Mouse (Mus musculus) adrenal gland, postnatal 36 days (tissue): ENCODE results near the gene Iglon5. TPM values are rescaled to one million over a fixed set of nuclear protein-coding genes. Genes with fewer than 3 reads are reported as not detected.

Source experiments
- DNase-seq, 2 experiments: peaks; one replicate each; pipeline ENCODE4 v3.0.0; 2021; ENCODE audit warnings: mixed read lengths in 1 of 2
- microRNA-seq: library from miRNA; unstranded; fragments of <30 nt; microRNA quantifications from one replicate; pipeline ENCODE4 v1.2.0, GENCODE M21; 2021
- total RNA-seq, 2 experiments: library from RNA; stranded (reverse); gene quantifications; 2 replicates each; pipeline ENCODE4 v1.2.3; 2021

The Iglon5 gene
- total RNA-seq, 2 experiments from 2014 or later = 1.3 to 1.5 TPM

GRCm38 (mm10) chr7:43427406-43427805 lies 62.5 kb downstream of the Iglon5 start, which contains the start of gene Lim2:
Gene Lim2, plus strand, starts transcription at chr7:43427670.
- no peak for DNase-seq

DNA sequence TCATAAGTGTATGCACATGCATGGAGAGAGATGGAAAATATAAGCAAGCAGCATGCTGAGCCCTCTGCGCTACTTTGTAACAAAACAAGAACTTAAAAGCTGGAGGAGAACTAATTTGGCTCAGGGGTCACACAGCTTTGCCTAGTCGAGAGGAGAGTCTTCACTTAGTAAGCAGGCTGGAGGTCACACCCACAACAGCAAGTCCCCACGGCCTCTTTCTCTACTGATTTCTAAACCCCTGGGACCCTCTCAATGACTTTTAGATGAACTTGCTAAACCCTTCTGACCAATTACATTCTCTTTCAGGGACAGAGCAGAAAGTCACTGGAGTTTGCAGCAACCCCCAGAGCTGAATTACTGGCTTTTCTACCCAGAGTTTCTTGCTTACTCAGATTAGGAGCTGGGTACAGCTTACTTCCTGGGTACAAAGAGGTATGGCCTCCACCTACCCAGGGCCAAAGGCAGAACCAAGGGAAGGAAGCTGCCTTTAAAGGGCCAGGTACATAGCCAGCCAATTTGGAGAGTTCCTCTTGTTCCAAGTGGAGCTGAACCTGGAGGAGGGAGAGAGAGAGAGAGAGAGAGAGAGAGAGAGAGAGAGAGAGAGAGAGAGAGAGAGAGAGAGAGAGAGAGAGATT lies 65.8 kb downstream of the Iglon5 start:
- no peak for DNase-seq

- peak; percentile 89 to 92 for DNase-seq
Measured at GRCm38 (mm10) chr7:43422995-43423617, 66.8 kb downstream of the Iglon5 start.

Small RNA genes within 50 kb of the gene (microRNA-seq; reads per million reads assigned to microRNA genes)
- 2.2 reads per million for gene Mir7051

Other genes starting within 250 kb of the Iglon5 start
- 10 to 100 TPM; 19.1 to 24.9 TPM for gene Zfp715, start 176.8 kb downstream of the Iglon5 start, total RNA-seq
- gene Siglecf, start 138.7 kb downstream of the Iglon5 start, total RNA-seq = under 1 TPM in 1 of 2 experiments, not detected in 1; 0.20 TPM
- gene Siglecg, start 81.9 kb downstream of the Iglon5 start, total RNA-seq = under 1 TPM in 1 of 2 experiments, not detected in 1; 0.33 TPM
- not detected for gene Lim2, start 62.4 kb downstream of the Iglon5 start, total RNA-seq
- gene Nkg7, start 53.0 kb downstream of the Iglon5 start, total RNA-seq = under 1 TPM in 1 of 2 experiments, not detected in 1; 0.50 TPM
- gene Cldnd2, start 49.3 kb downstream of the Iglon5 start, total RNA-seq = not detected
- gene Etfb, start 46.0 kb downstream of the Iglon5 start, total RNA-seq = 100 to 1,000 TPM; 504 to 548 TPM
- 1 to 10 TPM in 1 of 2 experiments, not detected in 1; 1.2 TPM for gene Gm45233, start 45.9 kb downstream of the Iglon5 start, total RNA-seq
- gene Vsig10l, start 26.9 kb downstream of the Iglon5 start, total RNA-seq = 1 to 10 TPM; 1.5 to 1.7 TPM
- gene 4931406B18Rik, start 15.9 kb upstream of the Iglon5 start, total RNA-seq = not detected
- 1 to 10 TPM; 2.2 to 3.7 TPM for gene Cd33, start 54.4 kb upstream of the Iglon5 start, total RNA-seq
- gene Zfp658, start 72.2 kb upstream of the Iglon5 start, total RNA-seq = 1 to 10 TPM; 2.5 to 2.6 TPM
- 10 to 100 TPM; 16.4 to 19.9 TPM for gene Zfp719, start 89.5 kb upstream of the Iglon5 start, total RNA-seq
- under 1 TPM in 1 of 2 experiments, not detected in 1; 0.26 TPM for gene Zfp819, start 117.1 kb upstream of the Iglon5 start, total RNA-seq
- not detected for gene Ceacam18, start 144.6 kb upstream of the Iglon5 start, total RNA-seq
- 1 to 10 TPM; 2.4 to 3.6 TPM for gene Siglece, start 170.1 kb upstream of the Iglon5 start, total RNA-seq
- gene Ctu1, start 181.9 kb upstream of the Iglon5 start, total RNA-seq = 10 to 100 TPM; 11.2 to 14.6 TPM
- not detected for gene Klk14, start 200.3 kb upstream of the Iglon5 start, total RNA-seq
- gene Klk13, start 222.5 kb upstream of the Iglon5 start, total RNA-seq = not detected